Mouse (Mus musculus) megakaryocyte, embryonic 14.5 days (primary cell): ENCODE measurements at regions not wholly inside any gene's neighbourhood (a gene's known extent, or its start where the extent isn't known, plus 50 kb on each side); places are given as distances from the start of the nearest gene placed in this dataset.

ENCODE experiments used
- FLI1 ChIP-seq: IDR thresholded peaks from 2 replicates; pipeline ENCODE4 v1.6.1; 2012; ENCODE audit warnings: low read length, inconsistent platforms, mixed read lengths
- GATA1 ChIP-seq: IDR thresholded peaks from 3 replicates; pipeline ENCODE4 v1.6.1; 2012; ENCODE audit warnings: mixed read lengths, low read length, inconsistent platforms, borderline replicate concordance

DNA sequence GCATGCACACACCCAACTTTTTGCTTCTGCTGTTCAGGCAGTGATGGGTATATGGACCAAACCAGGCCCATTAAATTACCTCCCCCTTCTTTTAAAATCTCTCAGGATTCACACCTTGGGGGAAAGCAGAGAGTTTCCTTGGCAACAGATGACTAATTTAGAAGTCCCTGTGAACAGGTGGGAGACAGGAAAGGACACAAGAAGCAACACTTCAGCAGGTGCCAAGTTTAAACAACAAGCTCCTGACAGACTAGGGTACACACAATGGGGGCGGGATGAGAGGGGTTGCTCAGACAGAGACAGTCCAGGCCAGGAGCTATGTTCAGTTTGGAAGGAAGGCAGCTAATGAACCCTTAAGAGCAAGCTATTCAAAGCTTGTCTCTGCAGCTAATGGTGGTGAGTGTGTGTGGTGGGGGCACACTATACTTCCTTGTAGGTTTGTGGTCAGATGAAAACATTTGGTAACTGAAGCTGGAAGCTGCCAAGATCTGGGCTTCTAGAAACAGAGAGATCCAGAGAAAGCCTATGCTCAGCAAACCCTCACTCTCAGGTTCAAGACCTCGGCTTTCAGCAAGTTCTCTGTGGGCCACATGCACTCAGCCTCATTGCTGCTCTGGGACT is 283.0 kb upstream of the Tle3 start:
- TF ChIP-seq GATA1, result no peak
- TF ChIP-seq FLI1, result no peak
